Mouse (Mus musculus) megakaryocyte, embryonic 14.5 days (primary cell): ENCODE measurements around the gene Car10.

Source experiments
- FLI1 ChIP-seq: IDR thresholded peaks from 2 replicates; pipeline ENCODE4 v1.6.1; 2012; ENCODE audit warnings: low read length, inconsistent platforms, mixed read lengths
- GATA1 ChIP-seq: IDR thresholded peaks from 3 replicates; pipeline ENCODE4 v1.6.1; 2012; ENCODE audit warnings: mixed read lengths, low read length, inconsistent platforms, borderline replicate concordance

- TF ChIP-seq GATA1 (no peak), FLI1 (no peak)
Measured at GRCm38 (mm10) chr11:93273906-93274305, 176.1 kb downstream of the Car10 start.
